Mouse (Mus musculus): ENCODE measurements around the gene Rnf44. TPM values are rescaled to one million over a fixed set of nuclear protein-coding genes. Genes with fewer than 3 reads are reported as not detected.

Rnf44 gene
- total RNA-seq, 1 experiment, result 60.3 TPM

- Histone ChIP-seq H3K9ac (ENCODE audit: insufficient read depth, low read depth, low read length, poor library complexity, severe bottlenecking) (no peak overlapping the region), H3K4me1 (ENCODE audit: control insufficient read depth in 2 of 2, insufficient read depth in 2 of 2, low read length in 2 of 2, poor library complexity in 1 of 2) (peaks cover 10 to 38% of the 10 kb centered on the region in 2 experiments), H3K36me3 (ENCODE audit: control insufficient read depth, insufficient read depth, low read length, poor library complexity, severe bottlenecking) (peaks cover 53% of the 10 kb centered on the region), H3K9me3 (ENCODE audit: control insufficient read depth, insufficient read depth, low read depth, low read length) (no peaks in the 10 kb centered on the region), H3K4me3 (ENCODE audit: insufficient read depth in 1 of 2, low read depth in 1 of 2, low read length in 2 of 2, poor library complexity in 1 of 2, severe bottlenecking in 1 of 2) (no peak overlapping the region), H3K27ac (ENCODE audit: insufficient read depth, low read depth, low read length, poor library complexity, severe bottlenecking) (no peak overlapping the region)
- no peak for DNase-seq (ENCODE audit: low read depth, low spot score)
- in situ Hi-C loops (cut with MboI; ENCODE audit: low sequenced_read_pairs in 2 of 2, unreplicated experiment in 2 of 2), result no loop called here
- TF ChIP-seq MAFK (IDR thresholded peaks at IDR 0.05; ENCODE audit: insufficient read depth, low read depth, low read length), result 0 out of 2 replicates have a peak, but pooled peaks have one; percentile 37
- TF ChIP-seq ZC3H11A (IDR thresholded peaks at IDR 0.05; ENCODE audit: borderline replicate concordance, low read depth, low read length), result no peak
These were observed 8.5 kb downstream of the Rnf44 start for GRCm38 (mm10) chr13:54685174-54685573.

- H3K9ac ChIP-seq (ENCODE audit: insufficient read depth, low read depth, low read length, poor library complexity, severe bottlenecking), result no peak overlapping the region
- DNase-seq (ENCODE audit: low read depth, low spot score), result no peak
- in situ Hi-C loops (cut with MboI; ENCODE audit: low sequenced_read_pairs in 2 of 2, unreplicated experiment in 2 of 2), result no loop called here
- peaks cover 10 to 38% of the 10 kb centered on the region in 2 experiments for H3K4me1 ChIP-seq (ENCODE audit: control insufficient read depth in 2 of 2, insufficient read depth in 2 of 2, low read length in 2 of 2, poor library complexity in 1 of 2)
- H3K36me3 ChIP-seq (ENCODE audit: control insufficient read depth, insufficient read depth, low read length, poor library complexity, severe bottlenecking), result peaks cover 58% of the 10 kb centered on the region
- H3K27ac ChIP-seq (ENCODE audit: insufficient read depth, low read depth, low read length, poor library complexity, severe bottlenecking), result no peak overlapping the region
- no peak for TF ChIP-seq CHD2 (IDR thresholded peaks at IDR 0.05; ENCODE audit: low read depth, low read length)
- H3K4me3 ChIP-seq (ENCODE audit: insufficient read depth in 1 of 2, low read depth in 1 of 2, low read length in 2 of 2, poor library complexity in 1 of 2, severe bottlenecking in 1 of 2), result no peak overlapping the region
- H3K9me3 ChIP-seq (ENCODE audit: control insufficient read depth, insufficient read depth, low read depth, low read length), result no peaks in the 10 kb centered on the region
These were observed 9.4 kb downstream of the Rnf44 start for GRCm38 (mm10) chr13:54684140-54684896.

GRCm38 (mm10) chr13:54683301-54683700, 10.4 kb downstream of the Rnf44 start:
- Histone ChIP-seq H3K9ac (ENCODE audit: insufficient read depth, low read depth, low read length, poor library complexity, severe bottlenecking) (no peak overlapping the region), H3K4me1 (ENCODE audit: control insufficient read depth in 2 of 2, insufficient read depth in 2 of 2, low read length in 2 of 2, poor library complexity in 1 of 2) (peaks cover 8 to 37% of the 10 kb centered on the region in 2 experiments; a peak in 3 of 4 replicates), H3K27ac (ENCODE audit: insufficient read depth, low read depth, low read length, poor library complexity, severe bottlenecking) (no peak overlapping the region), H3K36me3 (ENCODE audit: control insufficient read depth, insufficient read depth, low read length, poor library complexity, severe bottlenecking) (peaks cover 66% of the 10 kb centered on the region), H3K9me3 (ENCODE audit: control insufficient read depth, insufficient read depth, low read depth, low read length) (no peaks in the 10 kb centered on the region), H3K4me3 (ENCODE audit: insufficient read depth in 1 of 2, low read depth in 1 of 2, low read length in 2 of 2, poor library complexity in 1 of 2, severe bottlenecking in 1 of 2) (no peak overlapping the region)
- no peak for DNase-seq (ENCODE audit: low read depth, low spot score)
- in situ Hi-C loops (cut with MboI; ENCODE audit: low sequenced_read_pairs in 2 of 2, unreplicated experiment in 2 of 2), result no loop called here
- TF ChIP-seq HCFC1 (IDR thresholded peaks at IDR 0.05; ENCODE audit: borderline replicate concordance, insufficient read depth, low read length) (no peak), ZC3H11A (IDR thresholded peaks at IDR 0.05; ENCODE audit: borderline replicate concordance, low read depth, low read length) (no peak), CHD2 (IDR thresholded peaks at IDR 0.05; ENCODE audit: low read depth, low read length) (no peak), ZNF384 (IDR thresholded peaks at IDR 0.05; ENCODE audit: low read depth, low read length) (no peak), MAFK (IDR thresholded peaks at IDR 0.05; ENCODE audit: insufficient read depth, low read depth, low read length) (no peak)

DNA sequence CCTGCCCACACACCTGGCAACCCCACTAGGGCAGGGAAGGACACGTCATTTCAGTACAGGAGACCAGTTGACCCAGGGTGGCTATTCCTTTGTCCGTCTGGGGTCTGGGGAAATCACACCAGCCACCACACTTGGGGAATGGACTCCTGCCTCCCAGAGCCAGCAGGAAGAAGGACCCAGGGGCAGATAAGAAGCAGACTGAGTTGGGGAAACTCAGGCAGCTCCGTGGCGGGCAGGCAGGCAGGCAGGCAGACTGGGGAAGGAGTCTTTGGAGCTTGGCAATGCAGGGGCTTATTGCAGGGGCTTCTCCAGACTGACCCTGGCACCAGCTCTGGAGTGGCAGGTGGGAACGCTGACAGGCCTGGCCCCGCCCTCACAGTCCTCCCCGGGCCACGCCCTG, 12.4 kb downstream of the Rnf44 start:
- H3K9me3 ChIP-seq (ENCODE audit: control insufficient read depth, insufficient read depth, low read depth, low read length), result no peaks in the 10 kb centered on the region
- H3K27ac ChIP-seq (ENCODE audit: insufficient read depth, low read depth, low read length, poor library complexity, severe bottlenecking), result no peak overlapping the region
- H3K9ac ChIP-seq (ENCODE audit: insufficient read depth, low read depth, low read length, poor library complexity, severe bottlenecking), result no peak overlapping the region
- no peak for TF ChIP-seq CHD2 (IDR thresholded peaks at IDR 0.05; ENCODE audit: low read depth, low read length)
- no peak for TF ChIP-seq ZNF384 (IDR thresholded peaks at IDR 0.05; ENCODE audit: low read depth, low read length)
- no peak for TF ChIP-seq HCFC1 (IDR thresholded peaks at IDR 0.05; ENCODE audit: borderline replicate concordance, insufficient read depth, low read length)
- no peak for TF ChIP-seq ZC3H11A (IDR thresholded peaks at IDR 0.05; ENCODE audit: borderline replicate concordance, low read depth, low read length)
- no peak for TF ChIP-seq MAFK (IDR thresholded peaks at IDR 0.05; ENCODE audit: insufficient read depth, low read depth, low read length)
- no peak overlapping the region for H3K4me3 ChIP-seq (ENCODE audit: insufficient read depth in 1 of 2, low read depth in 1 of 2, low read length in 2 of 2, poor library complexity in 1 of 2, severe bottlenecking in 1 of 2)
- H3K4me1 ChIP-seq (ENCODE audit: control insufficient read depth in 2 of 2, insufficient read depth in 2 of 2, low read length in 2 of 2, poor library complexity in 1 of 2), result peaks cover 8 to 39% of the 10 kb centered on the region in 2 experiments; a peak in 3 of 4 replicates
- peaks cover 66% of the 10 kb centered on the region for H3K36me3 ChIP-seq (ENCODE audit: control insufficient read depth, insufficient read depth, low read length, poor library complexity, severe bottlenecking)
- in situ Hi-C loops (cut with MboI; ENCODE audit: low sequenced_read_pairs in 2 of 2, unreplicated experiment in 2 of 2), result no loop called here
- DNase-seq (ENCODE audit: low read depth, low spot score), result no peak

All from ES-E14 (cell line).